Mouse (Mus musculus) layer of hippocampus, postnatal 25 days (tissue): Measurements from ENCODE around the gene Cdk5rap1. TPM values are rescaled to one million over a fixed set of nuclear protein-coding genes. Genes with fewer than 3 reads are reported as not detected.

Source experiments
- total RNA-seq, 2 experiments: library from RNA; stranded (reverse); gene quantifications; 2 replicates each; pipeline ENCODE4 v1.2.3; 2021

Cdk5rap1 gene
- total RNA-seq, 2 experiments from 2014 or later, result 17.7 to 18.7 TPM

Other genes starting within 250 kb of the Cdk5rap1 start
- not detected for gene Bpifa3, start 242.7 kb downstream of the Cdk5rap1 start, total RNA-seq
- gene Bpifa1, start 230.1 kb downstream of the Cdk5rap1 start, total RNA-seq, result not detected
- not detected for gene Bpifa5, start 210.4 kb downstream of the Cdk5rap1 start, total RNA-seq
- under 1 TPM; 0.14 to 0.42 TPM for gene Bpifb1, start 182.2 kb downstream of the Cdk5rap1 start, total RNA-seq
- not detected for gene Bpifb5, start 149.3 kb downstream of the Cdk5rap1 start, total RNA-seq
- gene Bpifb9a, start 115.2 kb downstream of the Cdk5rap1 start, total RNA-seq, result not detected
- not detected for gene Bpifb9b, start 65.8 kb downstream of the Cdk5rap1 start, total RNA-seq
- 10 to 100 TPM; 39.1 to 44.3 TPM for gene Snta1, start 35.1 kb upstream of the Cdk5rap1 start, total RNA-seq
- 10 to 100 TPM; 46.4 to 51.4 TPM for gene Cbfa2t2, start 63.5 kb upstream of the Cdk5rap1 start, total RNA-seq
- gene 1700003F12Rik, start 174.1 kb upstream of the Cdk5rap1 start, total RNA-seq, result under 1 TPM; 0.81 to 0.94 TPM
- not detected for gene Actl10, start 178.8 kb upstream of the Cdk5rap1 start, total RNA-seq
- 10 to 100 TPM; 27.4 to 29.8 TPM for gene Necab3, start 185.9 kb upstream of the Cdk5rap1 start, total RNA-seq
- 1 to 10 TPM; 5.8 to 5.9 TPM for gene E2f1, start 196.9 kb upstream of the Cdk5rap1 start, total RNA-seq
- 10 to 100 TPM; 11.4 to 13.2 TPM for gene Pxmp4, start 230.7 kb upstream of the Cdk5rap1 start, total RNA-seq
- 10 to 100 TPM; 10.1 to 10.6 TPM for gene Zfp341, start 240.3 kb upstream of the Cdk5rap1 start, total RNA-seq
- gene 4930519P11Rik, start 240.4 kb upstream of the Cdk5rap1 start, total RNA-seq, result not detected